Mouse (Mus musculus): Measurements from ENCODE around the gene Iqce.

- TF ChIP-seq CTCF (IDR thresholded peaks at IDR 0.05; ENCODE audit: borderline replicate concordance, control insufficient read depth, extremely low read depth, insufficient read depth, low read length, poor library complexity) = peak; percentile 63
- no peak for TF ChIP-seq POLR2A (IDR thresholded peaks at IDR 0.05; ENCODE audit: control insufficient read depth, extremely low read depth, insufficient read depth, low read length, poor library complexity)
Observed at GRCm38 (mm10) chr5:140628995-140629394, 73.2 kb downstream of the Iqce start.
